Mouse (Mus musculus) bone marrow macrophage, adult 2 months (primary cell): ENCODE measurements around the gene Sbk3.

ENCODE experiments used
- CTCF ChIP-seq: IDR thresholded peaks from 2 replicates; pipeline ENCODE4 v1.5.1; 2012; ENCODE audit warnings: low read depth, mild to moderate bottlenecking, low read length, moderate library complexity
- POLR2A ChIP-seq: IDR thresholded peaks from 2 replicates; pipeline ENCODE4 v1.6.1; 2012; ENCODE audit warnings: mild to moderate bottlenecking, low read depth, low read length, borderline replicate concordance

DNA sequence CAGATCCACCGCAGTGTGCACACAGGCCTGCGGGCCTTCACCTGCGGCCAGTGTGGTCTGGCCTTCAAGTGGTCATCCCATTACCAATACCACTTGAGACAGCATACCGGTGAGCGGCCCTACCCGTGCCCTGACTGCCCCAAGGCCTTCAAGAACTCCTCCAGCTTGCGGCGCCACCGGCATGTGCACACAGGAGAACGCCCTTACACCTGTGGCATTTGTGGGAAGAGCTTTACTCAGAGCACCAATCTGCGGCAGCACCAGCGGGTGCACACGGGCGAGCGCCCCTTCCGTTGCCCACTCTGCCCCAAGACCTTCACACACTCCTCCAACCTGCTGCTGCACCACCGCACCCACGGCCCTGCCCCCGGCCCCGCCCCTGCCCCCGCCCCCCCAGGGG, 51.9 kb downstream of the Sbk3 start:
- no peak for TF ChIP-seq CTCF
- no peak for TF ChIP-seq POLR2A
